Comparison of ENCODE assay signal across 21 mouse cellular contexts in the genomic region with DNA sequence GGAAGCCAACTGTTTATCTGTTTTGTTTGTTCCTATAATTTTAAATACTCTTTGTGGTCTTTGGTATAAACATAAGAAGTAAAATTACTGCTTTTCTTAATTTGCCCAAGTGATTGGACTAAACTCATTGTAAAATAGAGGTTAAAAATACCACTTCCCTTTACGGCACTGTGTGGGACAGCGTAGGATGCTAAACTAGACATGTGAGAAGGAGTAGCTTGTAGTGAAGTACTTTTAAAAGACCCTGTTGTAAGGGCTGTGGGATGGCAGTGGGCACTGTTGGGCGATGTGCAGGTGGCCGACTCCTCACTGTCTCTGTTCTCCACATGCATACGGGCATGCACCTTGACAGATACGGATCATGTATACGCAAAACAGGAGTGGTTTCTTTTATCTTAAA.
"Had no signal": no experiment of that assay in that cellular context is flagged by ENCODE, and none has a peak within 500 bp of the region (broad histone marks: within the 10 kb centered on the region; RNA-seq: fewer than 3 reads in every experiment).

No protein-coding gene starts in this region.

- DNase-seq: heart, postnatal 10 days; heart, postnatal 14 days; heart, postnatal 4 days; kidney, adult 11 months; kidney, adult 18-20 months; kidney, adult 2 months; kidney, adult 8-10 months; kidney, adult 9 months; kidney, postnatal 10 days; kidney, postnatal 14 days; kidney, postnatal 25 days; kidney, postnatal 36 days; kidney, postnatal 4 days; layer of hippocampus, adult 9-11 months; layer of hippocampus, postnatal 36 days had no signal

- ATAC-seq: hindbrain, embryonic 16.5 days; hindbrain, postnatal 0 days; inflammation-experienced regulatory T-cells, adult 6 months; intestine, embryonic 15.5 days; intestine, embryonic 16.5 days; intestine, postnatal 0 days had no signal
